In genomic region chr4:64533019-64533418, GRCm38 (mm10) we compare ENCODE assay signal across 10 mouse cellular contexts.
A peak's percentile ranks its signal among the peaks of the same experiment; 100 is the strongest.
DNase-seq lines count a peak whose midpoint lies in the region; ATAC-seq and TF ChIP-seq lines count a peak whose summit lies in the region.
"Had no signal": no experiment of that assay in that cellular context is flagged by ENCODE, and none has a peak within 500 bp of the region (broad histone marks: within the 10 kb centered on the region; RNA-seq: fewer than 3 reads in every experiment).

No protein-coding gene starts in this region.

- H3K4me2 ChIP-seq in forebrain, postnatal 0 days (ENCODE audit: low read depth): no peak overlapping the region
- no peak overlapping the region for H3K4me2 ChIP-seq in forebrain, embryonic 13.5 days
- H3K4me2 ChIP-seq: embryonic facial prominence, embryonic 12.5 days had no signal

- no peak overlapping the region for H3K9ac ChIP-seq in forebrain, postnatal 0 days
- H3K9ac ChIP-seq in forebrain, embryonic 13.5 days: no peak overlapping the region
- H3K9ac ChIP-seq: embryonic facial prominence, embryonic 12.5 days had no signal

- no peak overlapping the region for H3K27ac ChIP-seq in forebrain, postnatal 0 days (ENCODE audit: low read depth, low read length)
- H3K27ac ChIP-seq in forebrain, embryonic 13.5 days: no peak overlapping the region
- H3K27ac ChIP-seq: embryonic facial prominence, embryonic 12.5 days had no signal

- H3K4me1 ChIP-seq in forebrain, postnatal 0 days (ENCODE audit: insufficient read depth): no peaks in the 10 kb centered on the region
- H3K4me1 ChIP-seq in forebrain, embryonic 13.5 days: no peaks in the 10 kb centered on the region

- H3K4me3 ChIP-seq in forebrain, postnatal 0 days (ENCODE audit: low read depth, low read length): no peak overlapping the region
- no peak overlapping the region for H3K4me3 ChIP-seq in forebrain, embryonic 13.5 days
- H3K4me3 ChIP-seq: embryonic facial prominence, embryonic 12.5 days; myocyte had no signal

- no peaks in the 10 kb centered on the region for H3K9me3 ChIP-seq in forebrain, postnatal 0 days (ENCODE audit: low read length)
- no peaks in the 10 kb centered on the region for H3K9me3 ChIP-seq in forebrain, embryonic 13.5 days (replicated peaks)
- H3K9me3 ChIP-seq: embryonic facial prominence, embryonic 12.5 days had no signal

- DNase-seq in forebrain, postnatal 0 days: peak; percentile 53
- DNase-seq in left cerebral cortex, postnatal 14 days (ENCODE audit: low spot score in 2 of 2): peak; percentile 38 to 47
- DNase-seq in left cerebral cortex, adult 8-10 months (ENCODE audit: low spot score in 2 of 2): no peak
- peak; percentile 23 for DNase-seq in cerebellum, adult 11-12 months
- DNase-seq in lung, postnatal 10 days: peak; percentile 64
- no peak for DNase-seq in urinary bladder, postnatal 10 days (ENCODE audit: low spot score)
- DNase-seq in layer of hippocampus, adult 11-12 months (ENCODE audit: low spot score): no peak

- ATAC-seq in forebrain, postnatal 0 days: peak; percentile 73
- ATAC-seq in forebrain, embryonic 13.5 days: no peak

- H3K27me3 ChIP-seq in forebrain, postnatal 0 days (ENCODE audit: insufficient read depth, low read length): no peaks in the 10 kb centered on the region
- no peaks in the 10 kb centered on the region for H3K27me3 ChIP-seq in forebrain, embryonic 13.5 days
- H3K27me3 ChIP-seq: embryonic facial prominence, embryonic 12.5 days had no signal

- peak; percentile 78 for TF ChIP-seq CTCF in forebrain, postnatal 0 days (IDR thresholded peaks at IDR 0.05; ENCODE audit: low read depth)

- 25% methylated on average over 3 of the region's 3 CpGs for WGBS in forebrain, postnatal 0 days
- WGBS in forebrain, embryonic 13.5 days: 18% methylated on average over 3 of the region's 3 CpGs

- no peaks in the 10 kb centered on the region for H3K36me3 ChIP-seq in forebrain, postnatal 0 days (ENCODE audit: insufficient read depth)
- no peaks in the 10 kb centered on the region for H3K36me3 ChIP-seq in forebrain, embryonic 13.5 days (ENCODE audit: poor library complexity, severe bottlenecking)
- H3K36me3 ChIP-seq: embryonic facial prominence, embryonic 12.5 days had no signal

- intact Hi-C loops in left cerebral cortex, postnatal 14 days (cut with DNase I): loop anchor here (5.0 kb wide), 1 partner anchor 964 kb away; no protein-coding TSS in a partner anchor

Comparison
In these comparisons a context has a peak if more than half of its experiments do, and no peak if none do; other contexts are left out.
1. DNase-seq: peak in forebrain, postnatal 0 days (single experiment), left cerebral cortex, postnatal 14 days (2 of 2), cerebellum, adult 11-12 months (single experiment) and lung, postnatal 10 days (single experiment); none in left cerebral cortex, adult 8-10 months (0 of 2), urinary bladder, postnatal 10 days (single experiment) and layer of hippocampus, adult 11-12 months (single experiment).